Mouse (Mus musculus): ENCODE measurements around the gene Capn11. TPM values are rescaled to one million over a fixed set of nuclear protein-coding genes. Genes with fewer than 3 reads are reported as not detected.

Gene Capn11
- polyA plus RNA-seq, 1 experiment from 2014 or later: 0.72 TPM

- WGBS: 35% methylated on average over 8 of the region's 8 CpGs
- H3K4me1 ChIP-seq (replicated peaks; ENCODE audit: control insufficient read depth, insufficient read depth, low read length): peaks cover 46% of the 10 kb centered on the region
Measured at GRCm38 (mm10) chr17:45592606-45593431, 66.3 kb downstream of the Capn11 start.

GRCm38 (mm10) chr17:45591701-45592605 is 67.2 kb downstream of the Capn11 start:
- peak overlapping the region; percentile 56 for H3K27ac ChIP-seq (ENCODE audit: low read length)
- H3K27me3 ChIP-seq (ENCODE audit: control insufficient read depth, insufficient read depth, low read depth, low read length): no peaks in the 10 kb centered on the region
- no peaks in the 10 kb centered on the region; the same call in 1 of the 2 replicates for H3K9me3 ChIP-seq (ENCODE audit: control insufficient read depth, low read length)
- peak overlapping the region; percentile 31 for H3K4me2 ChIP-seq (ENCODE audit: low read depth, low read length)
- H3K4me1 ChIP-seq (replicated peaks; ENCODE audit: control insufficient read depth, insufficient read depth, low read length): peaks cover 46% of the 10 kb centered on the region
- ATAC-seq (ENCODE audit: low read depth): 0 out of 2 replicates have a peak, but pooled peaks have one; percentile 1
- peak overlapping the region; percentile 5 for H3K4me3 ChIP-seq (ENCODE audit: low read length)
- H3K36me3 ChIP-seq (ENCODE audit: control insufficient read depth, insufficient read depth, low read length): peaks cover 4% of the 10 kb centered on the region; the same call in 1 of the 2 replicates
- H3K9ac ChIP-seq (ENCODE audit: low read length): peak overlapping the region; percentile 8
- 46% methylated on average over 16 of the region's 16 CpGs for WGBS

More at GRCm38 (mm10) chr17:45592606-45593431, 66.3 kb downstream of the Capn11 start:
- Histone ChIP-seq H3K4me2 (ENCODE audit: low read depth, low read length) (peak overlapping the region; percentile 31), H3K27ac (ENCODE audit: low read length) (peak overlapping the region; percentile 56), H3K9ac (ENCODE audit: low read length) (peak overlapping the region; percentile 17), H3K27me3 (ENCODE audit: control insufficient read depth, insufficient read depth, low read depth, low read length) (no peaks in the 10 kb centered on the region), H3K36me3 (ENCODE audit: control insufficient read depth, insufficient read depth, low read length) (no peaks in the 10 kb centered on the region), H3K4me3 (ENCODE audit: low read length) (peak overlapping the region; percentile 5), H3K9me3 (ENCODE audit: control insufficient read depth, low read length) (no peaks in the 10 kb centered on the region)
- peak; percentile 13 for ATAC-seq (ENCODE audit: low read depth)

- peaks cover 3% of the 10 kb centered on the region; the same call in 1 of the 2 replicates for H3K9me3 ChIP-seq (ENCODE audit: control insufficient read depth, low read length)
- H3K4me3 ChIP-seq (ENCODE audit: low read length): no peak overlapping the region
- WGBS: 59% methylated on average over 6 of the region's 6 CpGs
- peaks cover 10% of the 10 kb centered on the region for H3K36me3 ChIP-seq (ENCODE audit: control insufficient read depth, insufficient read depth, low read length)
- H3K27me3 ChIP-seq (ENCODE audit: control insufficient read depth, insufficient read depth, low read depth, low read length): no peaks in the 10 kb centered on the region
- H3K27ac ChIP-seq (ENCODE audit: low read length): no peak overlapping the region
- no peak for ATAC-seq (ENCODE audit: low read depth)
- no peak overlapping the region for H3K9ac ChIP-seq (ENCODE audit: low read length)
- no peak overlapping the region for H3K4me2 ChIP-seq (ENCODE audit: low read depth, low read length)
- peaks cover 38% of the 10 kb centered on the region for H3K4me1 ChIP-seq (replicated peaks; ENCODE audit: control insufficient read depth, insufficient read depth, low read length)
Measured at GRCm38 (mm10) chr17:45590410-45590809, 68.7 kb downstream of the Capn11 start.

- WGBS: 90% methylated on average over 8 of the region's 8 CpGs
- H3K27me3 ChIP-seq (ENCODE audit: control insufficient read depth, insufficient read depth, low read depth, low read length): no peaks in the 10 kb centered on the region
- ATAC-seq (ENCODE audit: low read depth): no peak
- H3K9me3 ChIP-seq (ENCODE audit: control insufficient read depth, low read length): peaks cover 3% of the 10 kb centered on the region; the same call in 1 of the 2 replicates
- no peak overlapping the region for H3K4me2 ChIP-seq (ENCODE audit: low read depth, low read length)
- peaks cover 43% of the 10 kb centered on the region for H3K4me1 ChIP-seq (replicated peaks; ENCODE audit: control insufficient read depth, insufficient read depth, low read length)
- peaks cover 10% of the 10 kb centered on the region for H3K36me3 ChIP-seq (ENCODE audit: control insufficient read depth, insufficient read depth, low read length)
- H3K27ac ChIP-seq (ENCODE audit: low read length): no peak overlapping the region
- no peak overlapping the region for H3K4me3 ChIP-seq (ENCODE audit: low read length)
- no peak overlapping the region for H3K9ac ChIP-seq (ENCODE audit: low read length)
Measured at GRCm38 (mm10) chr17:45589844-45590243, 69.3 kb downstream of the Capn11 start.

- Histone ChIP-seq H3K4me1 (replicated peaks; ENCODE audit: control insufficient read depth, insufficient read depth, low read length) (peaks cover 43% of the 10 kb centered on the region), H3K27ac (ENCODE audit: low read length) (no peak overlapping the region), H3K36me3 (ENCODE audit: control insufficient read depth, insufficient read depth, low read length) (peaks cover 10% of the 10 kb centered on the region), H3K27me3 (ENCODE audit: control insufficient read depth, insufficient read depth, low read depth, low read length) (no peaks in the 10 kb centered on the region), H3K9ac (ENCODE audit: low read length) (no peak overlapping the region), H3K4me3 (ENCODE audit: low read length) (no peak overlapping the region), H3K9me3 (ENCODE audit: control insufficient read depth, low read length) (peaks cover 3% of the 10 kb centered on the region; the same call in 1 of the 2 replicates), H3K4me2 (ENCODE audit: low read depth, low read length) (no peak overlapping the region)
- 94% methylated on average over 7 of the region's 7 CpGs for WGBS
- ATAC-seq (ENCODE audit: low read depth): no peak
Measured at GRCm38 (mm10) chr17:45589236-45589635, 69.9 kb downstream of the Capn11 start.

GRCm38 (mm10) chr17:45588370-45588769 is 70.8 kb downstream of the Capn11 start:
- H3K4me2 ChIP-seq (ENCODE audit: low read depth, low read length): no peak overlapping the region
- H3K4me3 ChIP-seq (ENCODE audit: low read length): no peak overlapping the region
- ATAC-seq (ENCODE audit: low read depth): no peak
- H3K9ac ChIP-seq (ENCODE audit: low read length): no peak overlapping the region
- peaks cover 43% of the 10 kb centered on the region for H3K4me1 ChIP-seq (replicated peaks; ENCODE audit: control insufficient read depth, insufficient read depth, low read length)
- no peak overlapping the region for H3K27ac ChIP-seq (ENCODE audit: low read length)
- H3K36me3 ChIP-seq (ENCODE audit: control insufficient read depth, insufficient read depth, low read length): peaks cover 10% of the 10 kb centered on the region
- H3K27me3 ChIP-seq (ENCODE audit: control insufficient read depth, insufficient read depth, low read depth, low read length): no peaks in the 10 kb centered on the region
- WGBS: 86% methylated on average over 7 of the region's 7 CpGs
- peaks cover 3% of the 10 kb centered on the region; the same call in 1 of the 2 replicates for H3K9me3 ChIP-seq (ENCODE audit: control insufficient read depth, low read length)

- Histone ChIP-seq H3K9ac (ENCODE audit: low read length) (no peak overlapping the region), H3K9me3 (ENCODE audit: control insufficient read depth, low read length) (peaks cover 3% of the 10 kb centered on the region; the same call in 1 of the 2 replicates), H3K4me3 (ENCODE audit: low read length) (no peak overlapping the region), H3K36me3 (ENCODE audit: control insufficient read depth, insufficient read depth, low read length) (peaks cover 10% of the 10 kb centered on the region), H3K27ac (ENCODE audit: low read length) (peak overlapping the region; percentile 93), H3K4me2 (ENCODE audit: low read depth, low read length) (no peak overlapping the region), H3K27me3 (ENCODE audit: control insufficient read depth, insufficient read depth, low read depth, low read length) (no peaks in the 10 kb centered on the region), H3K4me1 (replicated peaks; ENCODE audit: control insufficient read depth, insufficient read depth, low read length) (peaks cover 30% of the 10 kb centered on the region)
- ATAC-seq (ENCODE audit: low read depth): no peak
- WGBS: 97% methylated on average over 3 of the region's 3 CpGs
Measured at GRCm38 (mm10) chr17:45586449-45586837, 72.7 kb downstream of the Capn11 start.

- Histone ChIP-seq H3K9ac (ENCODE audit: low read length) (peak overlapping the region; percentile 8; the same call in 1 of the 2 replicates), H3K36me3 (ENCODE audit: control insufficient read depth, insufficient read depth, low read length) (peaks cover 10% of the 10 kb centered on the region), H3K4me1 (replicated peaks; ENCODE audit: control insufficient read depth, insufficient read depth, low read length) (peaks cover 32% of the 10 kb centered on the region), H3K9me3 (ENCODE audit: control insufficient read depth, low read length) (peaks cover 3% of the 10 kb centered on the region; the same call in 1 of the 2 replicates), H3K27me3 (ENCODE audit: control insufficient read depth, insufficient read depth, low read depth, low read length) (no peaks in the 10 kb centered on the region), H3K27ac (ENCODE audit: low read length) (peak overlapping the region; percentile 93), H3K4me2 (ENCODE audit: low read depth, low read length) (no peak overlapping the region), H3K4me3 (ENCODE audit: low read length) (no peak overlapping the region)
- 69% methylated on average over 23 of the region's 23 CpGs for WGBS
- ATAC-seq (ENCODE audit: low read depth): peak; percentile 1; the same call in 1 of the 2 replicates
Measured at GRCm38 (mm10) chr17:45585725-45586448, 73.2 kb downstream of the Capn11 start.
